Mouse (Mus musculus): ENCODE results near the gene Mast4. TPM values are rescaled to one million over a fixed set of nuclear protein-coding genes. Genes with fewer than 3 reads are reported as not detected.

The Mast4 gene
- total and polyA plus RNA-seq, 3 experiments: 8.5 to 33.1 (median 23.6) TPM

- H3K4me1 ChIP-seq (ENCODE audit: control insufficient read depth, insufficient read depth, low read length): peaks cover 14% of the 10 kb centered on the region
Measured at GRCm38 (mm10) chr13:102862981-102863380, 471.3 kb downstream of the Mast4 start.

DNA sequence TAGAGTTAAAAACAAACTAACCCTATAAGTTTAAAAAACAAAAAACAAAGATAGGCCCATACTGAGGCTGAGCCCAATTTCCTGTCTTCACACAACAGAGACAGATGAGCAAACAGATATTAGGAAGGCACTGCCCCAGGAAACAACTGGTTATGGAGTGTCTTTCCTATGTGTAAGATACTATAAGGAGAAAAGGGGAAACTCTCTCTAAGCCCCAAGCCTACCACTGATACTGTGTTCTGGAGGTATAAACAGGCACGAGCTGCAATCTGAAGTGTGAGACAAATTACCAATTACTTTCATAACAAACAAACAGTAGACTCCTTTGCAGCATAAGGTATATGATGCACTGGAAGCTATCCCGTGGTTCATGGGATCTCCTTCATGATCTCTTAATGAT, 471.9 kb downstream of the Mast4 start:
- Histone ChIP-seq H3K27ac (no peak overlapping the region), H3K4me1 (ENCODE audit: control insufficient read depth, insufficient read depth, low read length) (peaks cover 16% of the 10 kb centered on the region), H3K79me2 (replicated peaks; ENCODE audit: control insufficient read depth, insufficient read depth, low read length) (peaks cover 1% of the 10 kb centered on the region), H3K9ac (ENCODE audit: low read depth, low read length) (no peak overlapping the region), H3K36me3 (ENCODE audit: control insufficient read depth, insufficient read depth, low read length) (peaks cover 24% of the 10 kb centered on the region), H3K4me3 (no peak overlapping the region), H3K27me3 (ENCODE audit: control insufficient read depth, insufficient read depth, low read length) (no peaks in the 10 kb centered on the region)
- no peak for DNase-seq
- WGBS: 79% methylated on average over 2 of the region's 2 CpGs
- no peak for TF ChIP-seq EP300 (IDR thresholded peaks at IDR 0.05; ENCODE audit: insufficient read depth, low read depth, low read length)
- TF ChIP-seq POLR2A (IDR thresholded peaks at IDR 0.05; ENCODE audit: insufficient read depth, low read depth, low read length): no peak
- no peak for TF ChIP-seq CTCF (IDR thresholded peaks at IDR 0.05)
- intact Hi-C loops (cut with DNase I): no loop called here

More at GRCm38 (mm10) chr13:102862981-102863380, 471.3 kb downstream of the Mast4 start:
- Histone ChIP-seq H3K4me3 (no peak overlapping the region), H3K9ac (ENCODE audit: low read depth, low read length) (no peak overlapping the region), H3K27me3 (ENCODE audit: control insufficient read depth, insufficient read depth, low read length) (no peaks in the 10 kb centered on the region), H3K27ac (no peak overlapping the region), H3K79me2 (replicated peaks; ENCODE audit: control insufficient read depth, insufficient read depth, low read length) (peaks cover 1% of the 10 kb centered on the region), H3K36me3 (ENCODE audit: control insufficient read depth, insufficient read depth, low read length) (peaks cover 23% of the 10 kb centered on the region)
- intact Hi-C loops (cut with DNase I): no loop called here
- DNase-seq: no peak
- WGBS: 73% methylated on average over 2 of the region's 2 CpGs
- TF ChIP-seq EP300 (IDR thresholded peaks at IDR 0.05; ENCODE audit: insufficient read depth, low read depth, low read length) (no peak), CTCF (IDR thresholded peaks at IDR 0.05) (no peak), POLR2A (IDR thresholded peaks at IDR 0.05; ENCODE audit: insufficient read depth, low read depth, low read length) (no peak)

DNA sequence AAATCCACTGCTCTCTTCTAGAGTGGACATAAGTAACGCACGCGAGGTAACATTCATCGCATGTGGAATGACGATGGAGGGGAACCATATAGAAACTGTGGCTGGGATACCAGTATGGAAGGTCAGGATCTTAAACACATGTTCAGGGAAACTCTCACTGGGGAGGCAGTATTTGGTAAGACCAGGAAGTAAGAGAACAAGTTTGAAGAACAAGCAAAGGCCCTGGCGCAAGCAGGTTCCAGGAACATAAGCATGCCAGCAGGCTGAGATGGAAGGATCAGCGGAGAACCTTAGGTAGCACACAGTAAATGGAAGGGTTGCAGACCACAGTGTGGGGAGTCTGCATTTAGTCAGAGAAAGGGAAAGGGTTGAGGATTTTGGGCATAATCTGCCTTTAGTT, 473.6 kb downstream of the Mast4 start:
- H3K27me3 ChIP-seq (ENCODE audit: control insufficient read depth, insufficient read depth, low read length): no peaks in the 10 kb centered on the region
- peaks cover 8% of the 10 kb centered on the region for H3K4me1 ChIP-seq (ENCODE audit: control insufficient read depth, insufficient read depth, low read length)
- peaks cover 16% of the 10 kb centered on the region for H3K36me3 ChIP-seq (ENCODE audit: control insufficient read depth, insufficient read depth, low read length)
- H3K4me3 ChIP-seq: no peak overlapping the region
- no peak overlapping the region for H3K9ac ChIP-seq (ENCODE audit: low read depth, low read length)
- no peaks in the 10 kb centered on the region; the same call in none of the 2 replicates for H3K79me2 ChIP-seq (replicated peaks; ENCODE audit: control insufficient read depth, insufficient read depth, low read length)
- no peak overlapping the region for H3K27ac ChIP-seq
- TF ChIP-seq POLR2A (IDR thresholded peaks at IDR 0.05; ENCODE audit: insufficient read depth, low read depth, low read length) (no peak), CTCF (IDR thresholded peaks at IDR 0.05) (no peak), EP300 (IDR thresholded peaks at IDR 0.05; ENCODE audit: insufficient read depth, low read depth, low read length) (no peak)
- intact Hi-C loops (cut with DNase I): no loop called here
- DNase-seq: no peak
- WGBS: 95% methylated on average over 7 of the region's 7 CpGs

DNA sequence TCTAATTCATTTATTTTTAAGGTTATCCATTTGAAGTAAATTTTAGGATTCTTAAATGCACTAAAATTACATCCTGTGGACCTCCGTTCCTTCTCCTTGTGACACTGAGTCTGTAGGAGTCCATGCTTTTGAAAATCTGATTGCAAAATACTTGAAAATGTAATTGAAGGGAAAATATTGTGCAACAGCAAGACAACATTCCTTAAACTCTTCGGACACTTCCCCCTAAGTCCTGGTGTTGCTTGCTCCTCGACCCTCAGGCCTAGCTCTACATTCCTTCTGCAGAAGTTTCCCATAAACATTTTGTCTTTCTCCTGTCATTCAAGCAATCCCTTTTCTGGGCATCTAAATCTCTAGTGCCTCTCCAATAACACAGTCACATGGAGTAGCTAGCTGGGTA, 474.2 kb downstream of the Mast4 start:
- TF ChIP-seq CTCF (IDR thresholded peaks at IDR 0.05) (no peak), EP300 (IDR thresholded peaks at IDR 0.05; ENCODE audit: insufficient read depth, low read depth, low read length) (no peak), POLR2A (IDR thresholded peaks at IDR 0.05; ENCODE audit: insufficient read depth, low read depth, low read length) (no peak)
- H3K27me3 ChIP-seq (ENCODE audit: control insufficient read depth, insufficient read depth, low read length): no peaks in the 10 kb centered on the region
- H3K36me3 ChIP-seq (ENCODE audit: control insufficient read depth, insufficient read depth, low read length): peaks cover 13% of the 10 kb centered on the region
- no peaks in the 10 kb centered on the region; the same call in none of the 2 replicates for H3K79me2 ChIP-seq (replicated peaks; ENCODE audit: control insufficient read depth, insufficient read depth, low read length)
- 55% methylated on average over 3 of the region's 3 CpGs for WGBS
- H3K4me3 ChIP-seq: no peak overlapping the region
- H3K27ac ChIP-seq: no peak overlapping the region
- no peak for DNase-seq
- intact Hi-C loops (cut with DNase I): no loop called here
- H3K4me1 ChIP-seq (ENCODE audit: control insufficient read depth, insufficient read depth, low read length): peaks cover 7% of the 10 kb centered on the region
- no peak overlapping the region for H3K9ac ChIP-seq (ENCODE audit: low read depth, low read length)

DNA sequence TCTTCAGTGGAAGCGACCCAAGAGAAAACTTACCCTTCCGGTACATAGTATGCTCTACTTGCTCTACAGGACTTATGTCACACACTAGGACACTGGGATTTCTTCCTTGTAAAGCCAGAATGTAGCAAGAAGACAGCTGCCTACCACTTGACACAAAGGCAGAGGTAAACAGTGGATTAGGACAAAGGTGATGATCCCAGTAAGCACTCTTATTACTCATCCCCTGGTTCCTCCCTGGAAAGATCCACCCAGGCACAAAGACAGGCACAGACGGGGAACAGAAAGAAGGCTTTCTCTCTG, 476.8 kb downstream of the Mast4 start:
- Histone ChIP-seq H3K4me3 (no peak overlapping the region), H3K27ac (no peak overlapping the region), H3K27me3 (ENCODE audit: control insufficient read depth, insufficient read depth, low read length) (no peaks in the 10 kb centered on the region), H3K4me1 (ENCODE audit: control insufficient read depth, insufficient read depth, low read length) (peaks cover 5% of the 10 kb centered on the region), H3K9ac (ENCODE audit: low read depth, low read length) (no peak overlapping the region), H3K79me2 (replicated peaks; ENCODE audit: control insufficient read depth, insufficient read depth, low read length) (peaks cover 2% of the 10 kb centered on the region; the same call in 1 of the 2 replicates), H3K36me3 (ENCODE audit: control insufficient read depth, insufficient read depth, low read length) (peaks cover 13% of the 10 kb centered on the region)
- intact Hi-C loops (cut with DNase I): no loop called here
- TF ChIP-seq CTCF (IDR thresholded peaks at IDR 0.05) (no peak), EP300 (IDR thresholded peaks at IDR 0.05; ENCODE audit: insufficient read depth, low read depth, low read length) (no peak), POLR2A (IDR thresholded peaks at IDR 0.05; ENCODE audit: insufficient read depth, low read depth, low read length) (no peak)
- WGBS: 57% methylated on average over 3 of the region's 3 CpGs
- no peak for DNase-seq

DNA sequence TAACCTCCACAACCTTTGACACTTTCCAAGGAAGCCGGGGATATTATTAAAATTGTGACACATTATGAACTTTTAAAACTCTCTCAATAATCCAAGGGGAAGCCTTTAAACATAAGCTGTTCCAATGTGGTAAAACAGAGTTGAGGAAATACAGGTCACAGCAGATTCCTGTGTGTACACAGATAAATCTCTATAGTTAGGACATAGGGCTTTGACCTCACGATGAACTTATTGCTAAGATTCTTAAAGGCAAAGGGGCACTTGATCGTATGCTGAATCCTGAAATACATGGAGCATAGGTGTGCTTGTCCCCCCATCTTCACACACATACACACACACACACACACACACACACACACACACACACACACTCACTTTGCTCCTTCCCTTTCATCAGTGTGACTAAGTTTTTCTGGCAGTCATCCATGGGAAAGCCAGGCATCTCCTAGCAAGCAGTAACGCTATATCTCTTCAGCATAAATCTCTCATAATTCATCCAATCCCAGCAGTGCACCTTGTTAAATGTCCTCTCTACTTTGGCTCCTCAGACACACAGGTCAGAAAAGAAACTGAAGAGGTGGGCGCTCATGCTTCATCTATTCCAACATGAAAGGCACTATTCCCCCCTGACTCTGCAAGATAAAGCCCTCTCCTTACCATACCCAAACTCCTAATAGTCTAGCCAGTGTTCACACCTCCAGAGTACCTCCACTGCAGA, 477.3 kb downstream of the Mast4 start:
- Histone ChIP-seq H3K4me3 (no peak overlapping the region), H3K36me3 (ENCODE audit: control insufficient read depth, insufficient read depth, low read length) (peaks cover 13% of the 10 kb centered on the region), H3K27me3 (ENCODE audit: control insufficient read depth, insufficient read depth, low read length) (no peaks in the 10 kb centered on the region), H3K9ac (ENCODE audit: low read depth, low read length) (no peak overlapping the region), H3K4me1 (ENCODE audit: control insufficient read depth, insufficient read depth, low read length) (peaks cover 5% of the 10 kb centered on the region), H3K79me2 (replicated peaks; ENCODE audit: control insufficient read depth, insufficient read depth, low read length) (peaks cover 2% of the 10 kb centered on the region), H3K27ac (no peak overlapping the region)
- no peak for TF ChIP-seq POLR2A (IDR thresholded peaks at IDR 0.05; ENCODE audit: insufficient read depth, low read depth, low read length)
- no peak for TF ChIP-seq CTCF (IDR thresholded peaks at IDR 0.05)
- no peak for TF ChIP-seq EP300 (IDR thresholded peaks at IDR 0.05; ENCODE audit: insufficient read depth, low read depth, low read length)
- DNase-seq: no peak
- WGBS: 44% methylated on average over 5 of the region's 5 CpGs
- intact Hi-C loops (cut with DNase I): no loop called here

All from heart, adult 2 months (tissue).